In genomic region chr13:54829450-54829849, GRCm38 (mm10) we compare ENCODE assay signal across 15 mouse cellular contexts. TPM values are rescaled to one million over a fixed set of nuclear protein-coding genes. Genes with fewer than 3 reads are reported as not detected.
DNase-seq lines count a peak whose midpoint lies in the region; ATAC-seq and TF ChIP-seq lines count a peak whose summit lies in the region.
"Had no signal": no experiment of that assay in that cellular context is flagged by ENCODE, and none has a peak within 500 bp of the region (broad histone marks: within the 10 kb centered on the region; RNA-seq: fewer than 3 reads in every experiment).

No protein-coding gene starts in this region.

- no peak overlapping the region for H3K4me3 ChIP-seq in lung, embryonic 14.5 days (ENCODE audit: low read depth, low read length)
- H3K4me3 ChIP-seq in forebrain, embryonic 14.5 days (ENCODE audit: low read depth, low read length) = no peak overlapping the region
- H3K4me3 ChIP-seq: limb, embryonic 15.5 days had no signal

- no peak overlapping the region for H3K27ac ChIP-seq in lung, embryonic 14.5 days (ENCODE audit: low read depth)
- no peak overlapping the region for H3K27ac ChIP-seq in forebrain, embryonic 14.5 days (ENCODE audit: low read depth, low read length)
- H3K27ac ChIP-seq: limb, embryonic 15.5 days had no signal

- H3K9ac ChIP-seq in lung, embryonic 14.5 days = no peak overlapping the region
- no peak overlapping the region; the same call in 1 of the 2 replicates for H3K9ac ChIP-seq in forebrain, embryonic 14.5 days (ENCODE audit: low read length)
- H3K9ac ChIP-seq: limb, embryonic 15.5 days had no signal

- H3K4me1 ChIP-seq in lung, embryonic 14.5 days (ENCODE audit: insufficient read depth) = no peaks in the 10 kb centered on the region
- peaks cover 1% of the 10 kb centered on the region for H3K4me1 ChIP-seq in forebrain, embryonic 14.5 days (ENCODE audit: control insufficient read depth, insufficient read depth, low read length)

- H3K27me3 ChIP-seq in lung, embryonic 14.5 days (ENCODE audit: insufficient read depth, low read length) = no peaks in the 10 kb centered on the region
- no peaks in the 10 kb centered on the region for H3K27me3 ChIP-seq in forebrain, embryonic 14.5 days (replicated peaks; ENCODE audit: control insufficient read depth, insufficient read depth, low read length)

- intact Hi-C loops in heart, postnatal 25 days (cut with DNase I) = no loop called here

- TF ChIP-seq CTCF in lung, embryonic 14.5 days (IDR thresholded peaks at IDR 0.05; ENCODE audit: low read depth) = no peak

- no peak overlapping the region for H3K4me2 ChIP-seq in lung, embryonic 14.5 days
- peak overlapping the region; percentile 16 for H3K4me2 ChIP-seq in forebrain, embryonic 14.5 days (ENCODE audit: low read length)
- H3K4me2 ChIP-seq: limb, embryonic 15.5 days had no signal

- WGBS in lung, embryonic 14.5 days = 5% methylated on average over 13 of the region's 13 CpGs
- 6% methylated on average over 13 of the region's 13 CpGs for WGBS in forebrain, embryonic 14.5 days

- no peaks in the 10 kb centered on the region for H3K9me3 ChIP-seq in lung, embryonic 14.5 days (ENCODE audit: low read depth, low read length)
- no peaks in the 10 kb centered on the region for H3K9me3 ChIP-seq in forebrain, embryonic 14.5 days (replicated peaks; ENCODE audit: control insufficient read depth, low read length)
- H3K9me3 ChIP-seq: limb, embryonic 15.5 days had no signal

- DNase-seq in lung, embryonic 14.5 days = peak; percentile 40
- DNase-seq in lung, postnatal 14 days = no peak
- DNase-seq in forebrain, embryonic 14.5 days (ENCODE audit: low spot score) = peak; percentile 52
- peak; percentile 50 for DNase-seq in kidney, postnatal 10 days
- peak; percentile 52 for DNase-seq in retina, postnatal 1 day
- DNase-seq in adrenal gland, adult 18-20 months (ENCODE audit: low spot score in 2 of 2) = no peak
- DNase-seq in spleen, postnatal 10 days (ENCODE audit: low spot score in 2 of 2) = no peak
- DNase-seq in heart, postnatal 25 days (ENCODE audit: low spot score) = no peak
- DNase-seq: cerebellum, adult 9-11 months; thymus, adult 18-20 months had no signal

- no peak for ATAC-seq in lung, embryonic 14.5 days (ENCODE audit: insufficient read depth)
- no peak for ATAC-seq in forebrain, embryonic 14.5 days
- ATAC-seq: activated CD4-positive, CD25-positive, alpha-beta regulatory T cell, adult 4 months had no signal

- no peaks in the 10 kb centered on the region for H3K36me3 ChIP-seq in lung, embryonic 14.5 days (ENCODE audit: insufficient read depth)
- H3K36me3 ChIP-seq in forebrain, embryonic 14.5 days (ENCODE audit: control insufficient read depth, insufficient read depth, low read length) = no peaks in the 10 kb centered on the region
- H3K36me3 ChIP-seq: limb, embryonic 15.5 days had no signal

RNA-seq across cellular contexts. Expression of gene Tspan17, which starts 40.3 kb away (rescaled TPM):
- 6.5 and 8.7 TPM in 2 replicates for polyA plus RNA-seq in lung, embryonic 14.5 days (2014; fragmentation: Nextera tagmentation; extraction: Ambion mirVana)
- polyA plus RNA-seq in forebrain, embryonic 14.5 days (2014; fragmentation: Nextera tagmentation; extraction: Ambion mirVana) = 16.0 and 16.3 TPM in 2 replicates
- 10 to 100 TPM; 32.6 to 46.1 TPM for total RNA-seq in adrenal gland, adult 18-20 months (2021)
- 10 to 100 TPM in 1 of 2 experiments, 1 to 10 TPM in 1; 8.6 to 12.3 TPM for total RNA-seq in heart, postnatal 25 days (2021)

RNA-seq across cellular contexts. Expression of gene Eif4e1b, which starts 45.7 kb away (rescaled TPM):
- polyA plus RNA-seq in lung, embryonic 14.5 days (2014; fragmentation: Nextera tagmentation; extraction: Ambion mirVana) = not detected in 2 replicates
- polyA plus RNA-seq in forebrain, embryonic 14.5 days (2014; fragmentation: Nextera tagmentation; extraction: Ambion mirVana) = not detected in 2 replicates
- not detected for total RNA-seq in adrenal gland, adult 18-20 months (2021)
- not detected for total RNA-seq in heart, postnatal 25 days (2021)
- total RNA-seq: CH12.LX; gastrocnemius, adult 8-10 months; megakaryocyte progenitor cell, adult 5-6 weeks had no signal
- polyA plus RNA-seq: activated CD4-positive, CD25-positive, alpha-beta regulatory T cell, adult 4 months; limb, embryonic 15.5 days had no signal

Comparison
In these comparisons a context has a peak if more than half of its experiments do, and no peak if none do; other contexts are left out.
1. DNase-seq: peak in lung, embryonic 14.5 days (single experiment), forebrain, embryonic 14.5 days (single experiment), kidney, postnatal 10 days (single experiment) and retina, postnatal 1 day (single experiment); none in lung, postnatal 14 days (single experiment), adrenal gland, adult 18-20 months (0 of 2), spleen, postnatal 10 days (0 of 2) and heart, postnatal 25 days (single experiment).